Mouse (Mus musculus) stomach, postnatal 0 days (tissue): ENCODE results near the gene Nup214.

Source experiments
- CTCF ChIP-seq: IDR thresholded peaks from 2 replicates; pipeline ENCODE4 v1.5.1; 2016; ENCODE audit warnings: antibody characterized with exemption, low read depth, mild to moderate bottlenecking, moderate library complexity
- EP300 ChIP-seq: optimal IDR thresholded peaks from 2 replicates; pipeline ENCODE3; 2016; ENCODE audit warnings: antibody characterized with exemption

DNA sequence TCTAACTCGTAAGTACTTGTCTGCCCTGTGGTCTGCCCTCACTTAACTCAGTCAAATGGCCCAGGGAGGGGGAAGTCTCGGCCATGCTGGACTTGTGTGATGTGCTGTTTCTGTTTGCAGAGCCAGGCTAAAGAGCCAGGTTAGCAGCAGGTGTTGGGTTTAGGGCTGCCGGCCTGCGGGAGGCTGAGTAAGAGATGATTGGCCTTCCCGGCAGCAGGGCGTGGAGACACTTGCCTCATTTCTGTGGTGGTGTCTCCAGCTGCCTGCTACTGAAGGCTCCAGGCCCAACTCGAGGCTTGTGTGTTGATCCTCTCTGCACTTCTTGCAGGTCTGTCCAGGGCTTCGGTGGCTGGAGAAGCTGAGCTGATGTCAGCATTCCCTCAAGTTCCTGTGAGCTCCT is 77.6 kb downstream of the Nup214 start:
- TF ChIP-seq CTCF = no peak
- TF ChIP-seq EP300 = no peak
